Mouse (Mus musculus) limb, embryonic 14.5 days (tissue): ENCODE measurements around the gene Tnfrsf19. TPM values are rescaled to one million over a fixed set of nuclear protein-coding genes. Genes with fewer than 3 reads are reported as not detected.

Source experiments
- ATAC-seq: fragments of 200-750 bp; cut with Nextera tagmentation; 2 replicates; pipeline ENCODE4 v1.8.0; 2017; ENCODE audit warnings: low read depth, moderate number of reproducible peaks, moderate TSS enrichment; ENCODE audit not compliant: low FRiP score
- DNase-seq: peaks from one replicate; pipeline ENCODE4 v3.0.0-alpha.2; 2015; ENCODE audit warnings: low spot score
- H3K27ac ChIP-seq: fragments of 300-500 bp; sonication (generic); replicated peaks from 2 replicates; pipeline ENCODE4 v1.5.1; 2014; ENCODE audit warnings: low read depth, mild to moderate bottlenecking, low read length, moderate library complexity, mixed read lengths
- H3K27me3 ChIP-seq: fragments of 300-500 bp; sonication (generic); 2 replicates; pipeline ENCODE4 v1.6.1; 2014; ENCODE audit warnings: low read length, mixed read lengths; ENCODE audit not compliant: control insufficient read depth, insufficient read depth
- H3K36me3 ChIP-seq: fragments of 300-500 bp; sonication (generic); 2 replicates; pipeline ENCODE4 v1.6.1; 2014; ENCODE audit warnings: mild to moderate bottlenecking, low read length, moderate library complexity, mixed read lengths; ENCODE audit not compliant: control insufficient read depth, insufficient read depth
- H3K4me1 ChIP-seq: fragments of 300-500 bp; sonication (generic); 2 replicates; pipeline ENCODE4 v1.6.1; 2014; ENCODE audit warnings: antibody characterized with exemption, low read length, mixed read lengths; ENCODE audit not compliant: control insufficient read depth, insufficient read depth
- H3K4me2 ChIP-seq: fragments of 300-500 bp; sonication (generic); replicated peaks from 2 replicates; pipeline ENCODE4 v1.6.1; 2014; ENCODE audit warnings: low read depth, mild to moderate bottlenecking, low read length, moderate library complexity; ENCODE audit not compliant: severe bottlenecking
- H3K4me3 ChIP-seq: fragments of 300-500 bp; sonication (generic); replicated peaks from 2 replicates; pipeline ENCODE4 v1.5.1; 2014; ENCODE audit warnings: low read length
- H3K9ac ChIP-seq: fragments of 300-500 bp; sonication (generic); 2 replicates; pipeline ENCODE4 v1.6.1; 2014; ENCODE audit warnings: mild to moderate bottlenecking, low read depth, low read length, moderate library complexity; ENCODE audit not compliant: severe bottlenecking
- H3K9me3 ChIP-seq: fragments of 300-500 bp; sonication (generic); 2 replicates; pipeline ENCODE4 v1.6.1; 2016; ENCODE audit warnings: low read length; ENCODE audit not compliant: control insufficient read depth
- POLR2A ChIP-seq: fragments of 200-500 bp; IDR thresholded peaks from 2 replicates; pipeline ENCODE4 v1.8.0; 2012; ENCODE audit warnings: inconsistent platforms, mild to moderate bottlenecking, moderate library complexity, borderline replicate concordance; ENCODE audit not compliant: insufficient read depth, insufficient read length; ENCODE audit errors: extremely low read depth
- WGBS: fragments of 180-500 bp; shearing (Covaris S2); extraction: QIAGEN DNeasy Blood & Tissue Kit; methylation state at CpG from one replicate; pipeline ENCODE4 v1.1.7; 2014; 5-methylcytosine and 5-hydroxymethylcytosine counted together
- polyA plus RNA-seq, 2 experiments: library from polyadenylated mRNA; depleted of rRNA in 1 of 2; stranded (reverse) in 1 of 2; unstranded in 1 of 2; fragments of >200 nt; fragmentation: Nextera tagmentation in 1 of 2; extraction: Ambion mirVana in 1 of 2; gene quantifications; 2 replicates each; pipeline versions ENCODE4 v1.2.1 to v1.2.3; 2012 to 2014

The Tnfrsf19 gene
- polyA plus RNA-seq, 2 experiments = 38.6 to 78.7 TPM

DNA sequence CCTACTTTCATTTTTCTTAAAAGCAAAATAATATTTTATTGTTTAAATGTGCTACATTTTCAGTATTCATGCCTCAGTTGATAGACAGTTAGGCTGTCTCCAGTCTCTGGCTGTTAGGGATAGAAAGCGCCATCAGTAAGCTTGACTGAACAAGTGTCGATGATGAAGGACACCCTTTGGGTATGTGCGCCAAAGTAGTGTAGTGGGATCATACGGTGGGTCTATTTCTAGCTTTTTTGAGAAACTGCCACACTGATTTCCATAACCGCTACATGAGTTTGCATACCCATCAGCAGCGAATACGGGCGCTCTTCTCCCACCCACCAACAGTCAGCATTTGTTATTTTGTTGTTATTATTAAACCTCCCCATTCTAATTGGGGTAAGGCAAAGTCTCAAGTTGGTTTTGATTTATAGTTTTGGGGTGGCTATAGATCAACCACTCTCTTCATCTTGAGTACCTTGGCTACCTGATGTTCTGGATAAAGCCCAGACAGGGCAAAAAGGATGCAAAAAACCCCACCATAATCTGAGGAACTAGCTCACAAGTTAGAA, 34.6 kb downstream of the Tnfrsf19 start:
- 96% methylated on average over 8 of the region's 8 CpGs for WGBS
- H3K4me1 ChIP-seq = peaks cover 18% of the 10 kb centered on the region; the same call in 1 of the 2 replicates
- no peak for DNase-seq
- no peak overlapping the region for H3K4me2 ChIP-seq
- no peak overlapping the region for H3K4me3 ChIP-seq
- no peak overlapping the region for H3K27ac ChIP-seq
- H3K9me3 ChIP-seq = no peaks in the 10 kb centered on the region
- no peaks in the 10 kb centered on the region for H3K36me3 ChIP-seq
- H3K9ac ChIP-seq = no peak overlapping the region
- TF ChIP-seq POLR2A = no peak
- no peaks in the 10 kb centered on the region for H3K27me3 ChIP-seq
- ATAC-seq = no peak

DNA sequence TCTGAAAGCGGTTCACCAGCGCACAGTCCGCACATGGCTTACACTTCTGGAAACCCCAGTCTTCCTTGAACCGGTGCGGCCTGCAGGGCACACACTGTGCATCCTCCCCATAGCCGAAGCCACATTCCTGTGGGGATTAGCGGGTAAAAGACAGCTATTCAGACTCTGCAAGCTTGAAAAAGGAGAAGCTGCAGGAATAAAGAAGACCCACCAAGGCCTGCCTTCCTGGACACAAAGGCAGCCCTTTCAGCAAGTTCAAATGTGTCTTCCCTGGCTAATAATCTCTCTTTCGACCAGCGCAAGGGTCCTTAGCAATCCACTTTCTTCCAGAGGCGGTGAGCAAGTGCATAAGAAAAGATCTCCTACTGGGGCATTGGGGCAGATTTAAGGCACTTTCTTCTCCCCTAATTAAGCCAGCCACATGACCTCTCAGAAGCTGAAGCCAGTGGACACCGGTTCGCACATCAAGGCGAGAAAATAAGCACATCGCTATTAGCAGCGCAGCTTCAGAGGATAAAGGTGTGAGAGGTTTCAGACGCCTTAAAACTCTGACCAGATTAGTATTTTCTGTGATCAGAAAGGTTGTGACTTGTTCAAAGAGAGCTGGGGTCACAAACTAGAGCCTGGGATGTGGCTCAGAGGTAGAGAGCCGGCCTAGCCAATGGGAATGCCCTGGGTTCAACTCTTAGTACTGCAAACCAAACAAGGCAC, 41.0 kb downstream of the Tnfrsf19 start:
- Histone ChIP-seq H3K36me3 (no peaks in the 10 kb centered on the region), H3K4me1 (no peaks in the 10 kb centered on the region), H3K9me3 (no peaks in the 10 kb centered on the region), H3K27ac (no peak overlapping the region), H3K9ac (no peak overlapping the region), H3K27me3 (no peaks in the 10 kb centered on the region), H3K4me3 (no peak overlapping the region), H3K4me2 (no peak overlapping the region)
- ATAC-seq = no peak
- DNase-seq = no peak
- 46% methylated on average over 17 of the region's 17 CpGs for WGBS
- TF ChIP-seq POLR2A = no peak

DNA sequence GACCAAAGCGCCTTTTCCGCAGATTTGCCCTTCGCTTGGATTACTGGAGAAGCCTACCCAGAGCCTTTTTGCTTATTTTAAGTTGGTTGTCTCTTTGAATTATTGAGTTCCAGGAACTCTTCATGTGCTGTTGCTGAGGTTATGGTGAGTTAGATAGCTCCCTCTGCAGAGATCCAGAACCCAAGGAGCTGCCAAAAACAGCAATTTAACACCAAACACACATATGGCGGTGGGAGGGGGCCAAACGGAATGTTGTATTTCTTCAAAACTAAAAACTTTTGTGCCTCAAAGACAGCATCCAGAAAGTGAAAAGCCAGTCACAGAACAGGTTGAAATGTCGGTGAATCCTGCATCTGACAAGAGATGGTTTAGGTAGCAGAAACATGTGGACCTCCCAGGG, 42.6 kb downstream of the Tnfrsf19 start:
- Histone ChIP-seq H3K4me1 (no peaks in the 10 kb centered on the region), H3K9ac (no peak overlapping the region), H3K27me3 (no peaks in the 10 kb centered on the region), H3K9me3 (no peaks in the 10 kb centered on the region), H3K36me3 (no peaks in the 10 kb centered on the region), H3K27ac (no peak overlapping the region), H3K4me3 (no peak overlapping the region), H3K4me2 (no peak overlapping the region)
- WGBS = 87% methylated on average over 6 of the region's 6 CpGs
- TF ChIP-seq POLR2A = no peak
- ATAC-seq (no peak), DNase-seq (no peak)

DNA sequence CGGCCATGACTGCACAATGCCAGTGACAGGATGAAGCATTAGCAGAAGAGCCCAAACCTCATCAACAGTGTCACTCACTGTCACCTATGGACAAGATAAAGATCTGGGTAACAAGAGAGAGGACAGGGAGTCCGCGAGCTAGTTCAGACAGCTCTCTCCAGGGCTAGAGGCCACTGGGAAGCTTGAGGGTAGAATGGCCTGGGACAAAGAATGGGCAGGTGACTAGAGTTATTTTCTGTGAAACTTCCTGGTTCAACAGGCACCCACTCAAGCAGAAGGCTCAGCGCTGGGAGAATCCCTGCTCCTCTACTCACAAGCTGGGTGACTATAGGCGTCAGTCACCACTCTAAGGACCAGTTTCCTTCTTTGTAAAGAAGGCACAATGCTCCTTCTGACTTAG, 46.2 kb downstream of the Tnfrsf19 start:
- 92% methylated on average over 5 of the region's 5 CpGs for WGBS
- H3K9me3 ChIP-seq = no peaks in the 10 kb centered on the region
- no peak overlapping the region for H3K9ac ChIP-seq
- H3K27ac ChIP-seq = no peak overlapping the region
- H3K4me2 ChIP-seq = no peak overlapping the region
- no peak for ATAC-seq
- H3K27me3 ChIP-seq = no peaks in the 10 kb centered on the region
- no peak for TF ChIP-seq POLR2A
- H3K36me3 ChIP-seq = no peaks in the 10 kb centered on the region
- no peak for DNase-seq
- peaks cover 7% of the 10 kb centered on the region; the same call in 1 of the 2 replicates for H3K4me1 ChIP-seq
- no peak overlapping the region for H3K4me3 ChIP-seq

DNA sequence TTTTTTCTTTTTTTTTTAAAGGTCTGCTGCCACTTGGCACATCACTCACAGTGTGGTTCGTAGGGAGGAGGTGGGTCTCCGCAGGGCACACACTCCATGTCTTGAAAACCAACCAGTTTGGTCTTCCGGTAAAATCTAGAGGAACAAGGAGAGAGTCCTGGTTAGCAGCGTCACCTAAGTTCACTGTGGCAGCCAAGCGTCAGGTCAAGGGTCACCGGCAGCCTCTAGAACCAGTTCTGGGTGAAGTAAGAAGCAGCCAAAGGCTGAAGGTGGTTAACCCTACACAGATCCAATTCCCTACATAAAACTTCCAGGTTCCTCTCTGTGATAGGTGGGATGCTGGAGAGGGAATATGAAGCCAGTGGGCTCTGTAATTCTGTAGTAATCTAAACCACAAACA, 49.7 kb downstream of the Tnfrsf19 start:
- H3K36me3 ChIP-seq = no peaks in the 10 kb centered on the region
- TF ChIP-seq POLR2A = no peak
- no peaks in the 10 kb centered on the region for H3K9me3 ChIP-seq
- peaks cover 9% of the 10 kb centered on the region; the same call in 1 of the 2 replicates for H3K4me1 ChIP-seq
- H3K27me3 ChIP-seq = no peaks in the 10 kb centered on the region
- no peak overlapping the region; the same call in 1 of the 2 replicates for H3K27ac ChIP-seq
- DNase-seq (no peak), ATAC-seq (no peak)
- no peak overlapping the region for H3K4me3 ChIP-seq
- no peak overlapping the region for H3K4me2 ChIP-seq
- H3K9ac ChIP-seq = no peak overlapping the region
- WGBS = 84% methylated on average over 6 of the region's 6 CpGs
